Mouse (Mus musculus): Measurements from ENCODE around the gene Hsfy2. TPM values are rescaled to one million over a fixed set of nuclear protein-coding genes. Genes with fewer than 3 reads are reported as not detected.

Gene Hsfy2
- polyA plus RNA-seq, 1 experiment from 2014 or later = not detected

GRCm38 (mm10) chr1:56626824-56627223, 10.4 kb downstream of the Hsfy2 start:
- ATAC-seq (ENCODE audit: low read depth) (no peak), DNase-seq (ENCODE audit: low spot score) (no peak)
- Histone ChIP-seq H3K27ac (replicated peaks; ENCODE audit: low read depth, low read length) (no peak overlapping the region), H3K27me3 (replicated peaks; ENCODE audit: control insufficient read depth, insufficient read depth, low read length) (no peaks in the 10 kb centered on the region), H3K36me3 (ENCODE audit: control insufficient read depth, insufficient read depth, low read length) (no peaks in the 10 kb centered on the region), H3K9ac (ENCODE audit: low read depth, low read length) (no peak overlapping the region), H3K4me2 (ENCODE audit: low read depth, low read length) (no peak overlapping the region), H3K4me3 (ENCODE audit: low read depth, low read length) (no peak overlapping the region), H3K9me3 (ENCODE audit: control insufficient read depth, low read length) (no peaks in the 10 kb centered on the region), H3K4me1 (ENCODE audit: control insufficient read depth, insufficient read depth, low read length) (no peaks in the 10 kb centered on the region)
- 82% methylated on average over 7 of the region's 7 CpGs for WGBS

GRCm38 (mm10) chr1:56624304-56624703, 12.9 kb downstream of the Hsfy2 start:
- no peak for DNase-seq (ENCODE audit: low spot score)
- no peaks in the 10 kb centered on the region for H3K36me3 ChIP-seq (ENCODE audit: control insufficient read depth, insufficient read depth, low read length)
- H3K27me3 ChIP-seq (replicated peaks; ENCODE audit: control insufficient read depth, insufficient read depth, low read length) = no peaks in the 10 kb centered on the region
- H3K4me3 ChIP-seq (ENCODE audit: low read depth, low read length) = no peak overlapping the region
- no peaks in the 10 kb centered on the region for H3K4me1 ChIP-seq (ENCODE audit: control insufficient read depth, insufficient read depth, low read length)
- no peak overlapping the region for H3K9ac ChIP-seq (ENCODE audit: low read depth, low read length)
- WGBS = 85% methylated on average over 3 of the region's 3 CpGs
- ATAC-seq (ENCODE audit: low read depth) = no peak
- no peak overlapping the region for H3K4me2 ChIP-seq (ENCODE audit: low read depth, low read length)
- no peaks in the 10 kb centered on the region for H3K9me3 ChIP-seq (ENCODE audit: control insufficient read depth, low read length)
- H3K27ac ChIP-seq (replicated peaks; ENCODE audit: low read depth, low read length) = no peak overlapping the region

GRCm38 (mm10) chr1:56612384-56612783, 24.9 kb downstream of the Hsfy2 start:
- H3K27ac ChIP-seq (replicated peaks; ENCODE audit: low read depth, low read length) = no peak overlapping the region
- H3K36me3 ChIP-seq (ENCODE audit: control insufficient read depth, insufficient read depth, low read length) = no peaks in the 10 kb centered on the region
- no peaks in the 10 kb centered on the region for H3K9me3 ChIP-seq (ENCODE audit: control insufficient read depth, low read length)
- no peaks in the 10 kb centered on the region for H3K27me3 ChIP-seq (replicated peaks; ENCODE audit: control insufficient read depth, insufficient read depth, low read length)
- ATAC-seq (ENCODE audit: low read depth) (no peak), DNase-seq (ENCODE audit: low spot score) (no peak)
- H3K4me2 ChIP-seq (ENCODE audit: low read depth, low read length) = no peak overlapping the region
- H3K4me3 ChIP-seq (ENCODE audit: low read depth, low read length) = no peak overlapping the region
- H3K4me1 ChIP-seq (ENCODE audit: control insufficient read depth, insufficient read depth, low read length) = no peaks in the 10 kb centered on the region
- no peak overlapping the region for H3K9ac ChIP-seq (ENCODE audit: low read depth, low read length)
- whole genome bisulfite sequencing = 82% methylated on average over 1 of the region's 1 CpGs
